In the genomic region with DNA sequence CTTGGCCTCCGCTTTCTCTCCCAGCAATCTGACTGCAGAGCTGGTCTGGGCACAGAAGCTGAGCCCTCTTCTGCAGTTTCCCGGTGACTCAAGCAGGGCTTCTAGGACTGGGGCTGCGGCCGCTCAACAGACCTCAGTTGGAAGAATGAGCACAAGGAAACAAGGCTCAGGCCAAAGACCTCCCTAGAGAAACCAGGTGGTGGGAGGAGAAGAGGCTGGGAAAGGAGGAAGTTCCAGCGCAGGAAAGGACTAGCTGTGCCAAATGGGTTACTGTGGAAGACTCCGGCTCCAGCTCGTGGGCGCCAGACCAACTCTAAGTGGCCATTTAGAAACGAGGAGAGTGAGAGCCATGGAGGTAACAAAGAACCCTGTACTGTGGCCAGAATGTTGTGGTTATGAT, we compare ENCODE assay signal across 9 mouse cellular contexts. TPM values are rescaled to one million over a fixed set of nuclear protein-coding genes. Genes with fewer than 3 reads are reported as not detected.
A peak's percentile ranks its signal among the peaks of the same experiment; 100 is the strongest.
DNase-seq lines count a peak whose midpoint lies in the region; TF ChIP-seq lines count a peak whose summit lies in the region.
"Had no signal": no experiment of that assay in that cellular context is flagged by ENCODE, and none has a peak within 500 bp of the region (broad histone marks: within the 10 kb centered on the region; RNA-seq: fewer than 3 reads in every experiment).

No protein-coding gene starts in this region.

- no peaks in the 10 kb centered on the region for H3K4me1 ChIP-seq in lung, adult 2 months (ENCODE audit: control insufficient read depth, insufficient read depth, low read length)

- intact Hi-C loops in gastrocnemius, postnatal 36 days (cut with DNase I) = no loop called here
- intact Hi-C loops in heart, postnatal 36 days (cut with DNase I) = loop anchor here (2.0 to 5.0 kb wide), 2 partner anchors 75 to 357 kb away; no protein-coding TSS in a partner anchor

- DNase-seq in lung, adult 2 months = no peak
- DNase-seq in lung, postnatal 36 days = no peak
- DNase-seq in gastrocnemius, postnatal 36 days = peak; percentile 49 to 52
- DNase-seq in heart, postnatal 36 days = peak; percentile 47 to 53
- DNase-seq in skeletal muscle tissue, adult 2 months (ENCODE audit: low read depth, low spot score) = peak; percentile 66
- DNase-seq in urinary bladder, postnatal 10 days (ENCODE audit: low spot score) = no peak
- no peak for DNase-seq in right cerebral cortex, postnatal 36 days (ENCODE audit: low spot score in 2 of 2)

- H3K4me3 ChIP-seq in lung, adult 2 months (replicated peaks; ENCODE audit: extremely low read depth, low read depth, low read length) = peak overlapping the region; percentile 26
- H3K4me3 ChIP-seq: myocyte had no signal

- TF ChIP-seq POLR2A in lung, adult 2 months (IDR thresholded peaks at IDR 0.05; ENCODE audit: borderline replicate concordance, extremely low read depth, low read depth, low read length) = no peak

- 53% methylated on average over 9 of the region's 9 CpGs for whole genome bisulfite sequencing in lung, adult 2 months

- TF ChIP-seq CTCF in lung, adult 2 months (IDR thresholded peaks at IDR 0.05; ENCODE audit: insufficient read depth, low read length) = no peak

RNA-seq across cellular contexts. Expression of a gene that starts 2.6 kb away (rescaled TPM):
- 26.6 and 29.6 TPM in 2 replicates for polyA plus RNA-seq in lung, adult 2 months (2012; rRNA removed)
- 1 to 10 TPM; 1.7 TPM for total RNA-seq in gastrocnemius, postnatal 36 days (2021)
- 1 to 10 TPM; 5.5 to 7.0 TPM for total RNA-seq in heart, postnatal 36 days (2021)
- polyA plus RNA-seq: G1E, myocyte had no signal

RNA-seq across cellular contexts. Expression of a gene that starts 22.7 kb away (rescaled TPM):
- 8.6 and 11.8 TPM in 2 replicates for polyA plus RNA-seq in lung, adult 2 months (2012; rRNA removed)
- total RNA-seq in gastrocnemius, postnatal 36 days (2021) = 1 to 10 TPM; 2.3 to 6.7 TPM
- total RNA-seq in heart, postnatal 36 days (2021) = 1 to 10 TPM; 3.2 to 4.0 TPM
- total RNA-seq: G1E had no signal
- polyA plus RNA-seq: G1E, myocyte had no signal

Comparison
In these comparisons a context has a peak if more than half of its experiments do, and no peak if none do; other contexts are left out.
1. DNase-seq: peak in gastrocnemius, postnatal 36 days (2 of 2), heart, postnatal 36 days (2 of 2) and skeletal muscle tissue, adult 2 months (single experiment); none in lung, adult 2 months (single experiment), lung, postnatal 36 days (single experiment), urinary bladder, postnatal 10 days (single experiment) and right cerebral cortex, postnatal 36 days (0 of 2).